Mouse (Mus musculus): ENCODE data around the gene Ildr2. TPM values are rescaled to one million over a fixed set of nuclear protein-coding genes. Genes with fewer than 3 reads are reported as not detected.

The Ildr2 gene
- total and polyA plus RNA-seq, 3 experiments: 0.25 to 2.9 (median 2.4) TPM

GRCm38 (mm10) chr1:166360896-166361295, 107.0 kb downstream of the Ildr2 start:
- WGBS: 71% methylated on average over 5 of the region's 5 CpGs
- no peaks in the 10 kb centered on the region for H3K4me1 ChIP-seq (ENCODE audit: control insufficient read depth, insufficient read depth, low read length)
- intact Hi-C loops (cut with DNase I): loop anchor here (5.0 kb wide), 2 partner anchors 199 to 584 kb away; no protein-coding TSS in a partner anchor
- no peak overlapping the region for H3K27ac ChIP-seq
- no peaks in the 10 kb centered on the region for H3K79me2 ChIP-seq (replicated peaks; ENCODE audit: control insufficient read depth, insufficient read depth, low read length)
- H3K4me3 ChIP-seq: no peak overlapping the region
- TF ChIP-seq POLR2A (IDR thresholded peaks at IDR 0.05; ENCODE audit: insufficient read depth, low read depth, low read length) (no peak), EP300 (IDR thresholded peaks at IDR 0.05; ENCODE audit: insufficient read depth, low read depth, low read length) (no peak), CTCF (IDR thresholded peaks at IDR 0.05) (no peak)
- H3K9ac ChIP-seq (ENCODE audit: low read depth, low read length): no peak overlapping the region
- H3K36me3 ChIP-seq (ENCODE audit: control insufficient read depth, insufficient read depth, low read length): no peaks in the 10 kb centered on the region
- DNase-seq: no peak
- H3K27me3 ChIP-seq (ENCODE audit: control insufficient read depth, insufficient read depth, low read length): no peaks in the 10 kb centered on the region

- no peaks in the 10 kb centered on the region for H3K27me3 ChIP-seq (ENCODE audit: control insufficient read depth, insufficient read depth, low read length)
- H3K4me1 ChIP-seq (ENCODE audit: control insufficient read depth, insufficient read depth, low read length): no peaks in the 10 kb centered on the region
- TF ChIP-seq EP300 (IDR thresholded peaks at IDR 0.05; ENCODE audit: insufficient read depth, low read depth, low read length): no peak
- TF ChIP-seq POLR2A (IDR thresholded peaks at IDR 0.05; ENCODE audit: insufficient read depth, low read depth, low read length): no peak
- TF ChIP-seq CTCF (IDR thresholded peaks at IDR 0.05): no peak
- H3K27ac ChIP-seq: no peak overlapping the region
- no peaks in the 10 kb centered on the region for H3K79me2 ChIP-seq (replicated peaks; ENCODE audit: control insufficient read depth, insufficient read depth, low read length)
- DNase-seq: no peak
- no peaks in the 10 kb centered on the region for H3K36me3 ChIP-seq (ENCODE audit: control insufficient read depth, insufficient read depth, low read length)
- no peak overlapping the region for H3K4me3 ChIP-seq
- intact Hi-C loops (cut with DNase I): loop anchor here (5.0 kb wide), 2 partner anchors 200 to 585 kb away; no protein-coding TSS in a partner anchor
- WGBS: 72% methylated on average over 3 of the region's 3 CpGs
- H3K9ac ChIP-seq (ENCODE audit: low read depth, low read length): no peak overlapping the region
Observed at GRCm38 (mm10) chr1:166361842-166362241, 107.9 kb downstream of the Ildr2 start.

- H3K4me1 ChIP-seq (ENCODE audit: control insufficient read depth, insufficient read depth, low read length): no peaks in the 10 kb centered on the region
- H3K27me3 ChIP-seq (ENCODE audit: control insufficient read depth, insufficient read depth, low read length): no peaks in the 10 kb centered on the region
- intact Hi-C loops (cut with DNase I): loop anchor here (5.0 kb wide), 2 partner anchors 200 to 585 kb away; no protein-coding TSS in a partner anchor
- no peaks in the 10 kb centered on the region for H3K79me2 ChIP-seq (replicated peaks; ENCODE audit: control insufficient read depth, insufficient read depth, low read length)
- DNase-seq: no peak
- TF ChIP-seq POLR2A (IDR thresholded peaks at IDR 0.05; ENCODE audit: insufficient read depth, low read depth, low read length) (no peak), EP300 (IDR thresholded peaks at IDR 0.05; ENCODE audit: insufficient read depth, low read depth, low read length) (no peak), CTCF (IDR thresholded peaks at IDR 0.05) (no peak)
- H3K4me3 ChIP-seq: no peak overlapping the region
- no peak overlapping the region for H3K27ac ChIP-seq
- no peaks in the 10 kb centered on the region for H3K36me3 ChIP-seq (ENCODE audit: control insufficient read depth, insufficient read depth, low read length)
- 69% methylated on average over 3 of the region's 3 CpGs for WGBS
- no peak overlapping the region for H3K9ac ChIP-seq (ENCODE audit: low read depth, low read length)
Observed at GRCm38 (mm10) chr1:166362659-166363058, 108.7 kb downstream of the Ildr2 start.

- H3K27ac ChIP-seq: no peak overlapping the region
- no peak overlapping the region for H3K9ac ChIP-seq (ENCODE audit: low read depth, low read length)
- intact Hi-C loops (cut with DNase I): loop anchor here (5.0 kb wide), 2 partner anchors 201 to 586 kb away; no protein-coding TSS in a partner anchor
- no peaks in the 10 kb centered on the region for H3K4me1 ChIP-seq (ENCODE audit: control insufficient read depth, insufficient read depth, low read length)
- no peaks in the 10 kb centered on the region for H3K36me3 ChIP-seq (ENCODE audit: control insufficient read depth, insufficient read depth, low read length)
- DNase-seq: no peak
- no peaks in the 10 kb centered on the region for H3K27me3 ChIP-seq (ENCODE audit: control insufficient read depth, insufficient read depth, low read length)
- TF ChIP-seq EP300 (IDR thresholded peaks at IDR 0.05; ENCODE audit: insufficient read depth, low read depth, low read length): no peak
- no peak for TF ChIP-seq CTCF (IDR thresholded peaks at IDR 0.05)
- TF ChIP-seq POLR2A (IDR thresholded peaks at IDR 0.05; ENCODE audit: insufficient read depth, low read depth, low read length): no peak
- no peak overlapping the region for H3K4me3 ChIP-seq
- no peaks in the 10 kb centered on the region for H3K79me2 ChIP-seq (replicated peaks; ENCODE audit: control insufficient read depth, insufficient read depth, low read length)
Observed at GRCm38 (mm10) chr1:166363122-166363521, 109.2 kb downstream of the Ildr2 start.

Other genes starting within 250 kb of the Ildr2 start
- gene Dusp27, start 126.2 kb upstream of the Ildr2 start, total RNA-seq (2021): 10 to 100 TPM; 37.3 to 42.1 TPM
- 9.4 and 12.8 TPM in 2 replicates for gene Dusp27, start 126.2 kb upstream of the Ildr2 start, polyA plus RNA-seq (2012; rRNA removed)
- gene Gpa33, start 123.9 kb upstream of the Ildr2 start, total RNA-seq (2021): not detected
- not detected in 2 replicates for gene Gpa33, start 123.9 kb upstream of the Ildr2 start, polyA plus RNA-seq (2012; rRNA removed)
- gene Mael, start 15.4 kb upstream of the Ildr2 start, total RNA-seq (2021): not detected
- 0.18 and 0.26 TPM in 2 replicates for gene Mael, start 15.4 kb upstream of the Ildr2 start, polyA plus RNA-seq (2012; rRNA removed)
- gene Tada1, start 125.0 kb downstream of the Ildr2 start, total RNA-seq (2021): 1 to 10 TPM; 6.6 to 9.2 TPM
- gene Tada1, start 125.0 kb downstream of the Ildr2 start, polyA plus RNA-seq (2012; rRNA removed): 8.5 and 15.0 TPM in 2 replicates
- 10 to 100 TPM in 1 of 2 experiments, 1 to 10 TPM in 1; 9.7 to 11.6 TPM for gene Pogk, start 155.7 kb downstream of the Ildr2 start, total RNA-seq (2021)
- gene Pogk, start 155.7 kb downstream of the Ildr2 start, polyA plus RNA-seq (2012; rRNA removed): 6.2 and 12.0 TPM in 2 replicates
- not detected for gene Gm4846, start 243.4 kb downstream of the Ildr2 start, total RNA-seq (2021)
- not detected in 2 replicates for gene Gm4846, start 243.4 kb downstream of the Ildr2 start, polyA plus RNA-seq (2012; rRNA removed)